Comparison of ENCODE assay signal across 14 mouse cellular contexts in the genomic region with DNA sequence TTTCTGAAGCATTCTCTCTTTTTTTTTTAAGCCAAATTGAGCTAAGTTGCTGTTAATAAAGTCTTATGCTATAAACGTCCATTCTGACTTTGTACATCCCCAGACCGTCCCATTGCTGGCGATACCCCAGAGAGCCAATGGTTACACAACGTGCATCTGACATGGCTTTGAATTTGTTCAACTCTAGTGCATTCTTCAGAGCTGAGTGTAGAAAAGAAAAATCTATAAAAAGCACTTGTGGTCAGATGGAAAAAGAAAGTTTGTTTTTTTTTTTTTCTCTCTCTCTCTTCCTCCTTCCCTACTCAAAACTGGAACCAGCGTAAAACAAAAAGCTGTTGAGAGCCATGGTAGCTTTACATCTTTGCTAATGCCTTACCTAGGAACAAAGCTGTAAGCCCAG. TPM values are rescaled to one million over a fixed set of nuclear protein-coding genes. Genes with fewer than 3 reads are reported as not detected.
DNase-seq lines count a peak whose midpoint lies in the region; ATAC-seq and TF ChIP-seq lines count a peak whose summit lies in the region.
"Had no signal": no experiment of that assay in that cellular context is flagged by ENCODE, and none has a peak within 500 bp of the region (broad histone marks: within the 10 kb centered on the region; RNA-seq: fewer than 3 reads in every experiment).

No protein-coding gene starts in this region.

- H3K27ac ChIP-seq in heart, adult 2 months = peak overlapping the region; percentile 59
- no peak overlapping the region for H3K27ac ChIP-seq in intestine, embryonic 16.5 days (ENCODE audit: low read length)
- H3K27ac ChIP-seq: limb, embryonic 10.5 days; liver, embryonic 13.5 days; neural tube, embryonic 15.5 days had no signal

- H3K9me3 ChIP-seq in intestine, embryonic 16.5 days (ENCODE audit: control insufficient read depth, low read length) = no peaks in the 10 kb centered on the region
- H3K9me3 ChIP-seq: limb, embryonic 10.5 days; liver, embryonic 13.5 days; neural tube, embryonic 15.5 days had no signal

- H3K4me3 ChIP-seq in heart, adult 2 months = no peak overlapping the region
- no peak overlapping the region for H3K4me3 ChIP-seq in intestine, embryonic 16.5 days (ENCODE audit: low read length)
- H3K4me3 ChIP-seq: erythroblast, embryonic 14.5 days; limb, embryonic 10.5 days; liver, embryonic 13.5 days; neural tube, embryonic 15.5 days had no signal

- no peaks in the 10 kb centered on the region for H3K27me3 ChIP-seq in heart, adult 2 months (ENCODE audit: control insufficient read depth, insufficient read depth, low read length)
- no peaks in the 10 kb centered on the region for H3K27me3 ChIP-seq in intestine, embryonic 16.5 days (replicated peaks; ENCODE audit: control insufficient read depth, insufficient read depth, low read length)
- H3K27me3 ChIP-seq: liver, embryonic 13.5 days; neural tube, embryonic 15.5 days had no signal

- 58% methylated on average over 5 of the region's 5 CpGs for WGBS in heart, adult 2 months
- WGBS in intestine, embryonic 16.5 days = 78% methylated on average over 5 of the region's 5 CpGs

- peak in 1 of 2 experiments; percentile 46 for DNase-seq in heart, adult 2 months
- no peak for DNase-seq in heart, postnatal 14 days
- DNase-seq in 3134 (ENCODE audit: extremely low read depth, insufficient read length, low spot score) = peak; percentile 63
- DNase-seq in NIH3T3 (ENCODE audit: low read depth) = peak; percentile 85
- DNase-seq in lung, postnatal 14 days = peak; percentile 49
- no peak for DNase-seq in ovary, postnatal 36 days (ENCODE audit: low spot score)
- DNase-seq: cerebellum, adult 11-12 months; forebrain, postnatal 0 days; liver, embryonic 13.5 days had no signal

- H3K4me2 ChIP-seq in intestine, embryonic 16.5 days (ENCODE audit: low read depth, low read length) = no peak overlapping the region
- H3K4me2 ChIP-seq: liver, embryonic 13.5 days; neural tube, embryonic 15.5 days had no signal

- H3K9ac ChIP-seq in heart, adult 2 months (ENCODE audit: low read depth, low read length) = no peak overlapping the region
- H3K9ac ChIP-seq in intestine, embryonic 16.5 days (ENCODE audit: low read depth, low read length) = no peak overlapping the region
- H3K9ac ChIP-seq: forebrain, postnatal 0 days; liver, embryonic 13.5 days; neural tube, embryonic 15.5 days had no signal

- TF ChIP-seq POLR2A in heart, adult 2 months (IDR thresholded peaks at IDR 0.05; ENCODE audit: insufficient read depth, low read depth, low read length) = no peak

- intact Hi-C loops in heart, adult 2 months (cut with DNase I) = loop anchor here (1.0 kb wide), 1 partner anchor 42 kb away; the partner anchor contains the start of gene Samd4
- intact Hi-C loops in heart, postnatal 14 days (cut with DNase I) = loop anchor here (5.0 kb wide), 1 partner anchor 37 kb away; no protein-coding TSS in a partner anchor

- H3K79me2 ChIP-seq in heart, adult 2 months (replicated peaks; ENCODE audit: control insufficient read depth, insufficient read depth, low read length) = no peaks in the 10 kb centered on the region; the same call in 1 of the 2 replicates

- no peak for TF ChIP-seq CTCF in heart, adult 2 months (IDR thresholded peaks at IDR 0.05)

- H3K36me3 ChIP-seq in heart, adult 2 months (ENCODE audit: control insufficient read depth, insufficient read depth, low read length) = peaks cover 7% of the 10 kb centered on the region
- no peaks in the 10 kb centered on the region for H3K36me3 ChIP-seq in intestine, embryonic 16.5 days (ENCODE audit: control insufficient read depth, insufficient read depth, low read length)
- H3K36me3 ChIP-seq: limb, embryonic 10.5 days; liver, embryonic 13.5 days; neural tube, embryonic 15.5 days had no signal

- peaks cover 14% of the 10 kb centered on the region for H3K4me1 ChIP-seq in heart, adult 2 months (ENCODE audit: control insufficient read depth, insufficient read depth, low read length)
- H3K4me1 ChIP-seq in intestine, embryonic 16.5 days (ENCODE audit: control insufficient read depth, insufficient read depth, low read length) = 0 out of 2 replicates have a peak, but pooled peaks cover 3% of the 10 kb centered on the region
- H3K4me1 ChIP-seq: limb, embryonic 10.5 days; liver, embryonic 13.5 days; neural tube, embryonic 15.5 days had no signal

- ATAC-seq in intestine, embryonic 16.5 days = no peak
- ATAC-seq: CD4-positive, CD25-positive, alpha-beta regulatory T cell, adult 4 months; forebrain, postnatal 0 days had no signal

- TF ChIP-seq EP300 in heart, adult 2 months (IDR thresholded peaks at IDR 0.05; ENCODE audit: insufficient read depth, low read depth, low read length) = no peak

RNA-seq across cellular contexts. Expression of gene Samd4, which starts 41.8 kb away (rescaled TPM):
- total RNA-seq in heart, adult 2 months (2021) = 10 to 100 TPM; 51.7 to 62.3 TPM
- polyA plus RNA-seq in heart, adult 2 months (2012; rRNA removed) = 23.8 and 40.6 TPM in 2 replicates
- 10 to 100 TPM; 53.4 to 54.8 TPM for total RNA-seq in heart, postnatal 14 days (2021)
- polyA plus RNA-seq in intestine, embryonic 16.5 days (2015; fragmentation: Nextera tagmentation; extraction: Ambion mirVana) = 4.2 and 4.7 TPM in 2 replicates
- polyA plus RNA-seq: CD4-positive, CD25-positive, alpha-beta regulatory T cell, adult 4 months had no signal

Comparison
In these comparisons a context has a peak if more than half of its experiments do, and no peak if none do; other contexts are left out.
1. DNase-seq: peak in 3134 (single experiment), NIH3T3 (single experiment) and lung, postnatal 14 days (single experiment); none in heart, postnatal 14 days (0 of 2) and ovary, postnatal 36 days (single experiment).